Mouse (Mus musculus) layer of hippocampus, postnatal 36 days (tissue): ENCODE results near the gene Mettl13. TPM values are rescaled to one million over a fixed set of nuclear protein-coding genes. Genes with fewer than 3 reads are reported as not detected.

Source experiments
- DNase-seq, 2 experiments: peaks; one replicate each; pipeline ENCODE4 v3.0.0; 2022
- total RNA-seq, 2 experiments: library from RNA; stranded (reverse); gene quantifications; 2 replicates each; pipeline ENCODE4 v1.2.3; 2021

Gene Mettl13
- total RNA-seq = 10 to 100 TPM; 10.4 to 11.1 TPM

- DNase-seq = peak; percentile 86 to 87
Measured at GRCm38 (mm10) chr1:162548016-162548916, at the start of gene Mettl13. Mettl13 (minus strand) TSS chr1:162548551.

GRCm38 (mm10) chr1:162597379-162598102 is 49.2 kb upstream of the Mettl13 start:
- no peak for DNase-seq

DNA sequence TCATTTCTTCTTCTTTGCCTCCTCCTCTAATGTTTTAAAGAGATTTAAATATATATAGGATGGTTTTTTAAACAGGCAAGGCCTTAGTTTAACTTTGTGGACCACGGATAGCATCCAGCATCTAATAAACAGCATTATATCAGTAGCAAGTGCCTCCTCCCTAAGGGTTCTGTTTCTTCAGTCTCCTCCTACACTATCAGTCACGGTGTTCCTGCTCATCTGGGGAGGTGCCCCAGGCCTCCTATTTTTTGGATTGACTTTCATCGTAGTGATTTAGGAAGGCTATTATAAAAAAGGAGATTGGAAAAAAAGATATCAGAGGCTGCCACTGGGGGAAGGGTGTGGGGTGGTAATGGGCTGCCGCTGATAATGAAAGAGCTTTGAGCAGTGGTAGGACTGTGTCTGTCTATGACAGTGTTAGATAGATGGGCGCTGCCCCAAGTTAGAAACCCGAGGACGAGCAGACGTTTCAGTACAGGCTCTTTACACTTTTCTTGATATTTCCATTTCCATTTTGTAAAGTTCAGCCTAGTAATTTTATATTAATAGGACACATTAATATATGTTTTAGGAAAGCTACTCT is 42.2 kb upstream of the Mettl13 start:
- DNase-seq = no peak

DNA sequence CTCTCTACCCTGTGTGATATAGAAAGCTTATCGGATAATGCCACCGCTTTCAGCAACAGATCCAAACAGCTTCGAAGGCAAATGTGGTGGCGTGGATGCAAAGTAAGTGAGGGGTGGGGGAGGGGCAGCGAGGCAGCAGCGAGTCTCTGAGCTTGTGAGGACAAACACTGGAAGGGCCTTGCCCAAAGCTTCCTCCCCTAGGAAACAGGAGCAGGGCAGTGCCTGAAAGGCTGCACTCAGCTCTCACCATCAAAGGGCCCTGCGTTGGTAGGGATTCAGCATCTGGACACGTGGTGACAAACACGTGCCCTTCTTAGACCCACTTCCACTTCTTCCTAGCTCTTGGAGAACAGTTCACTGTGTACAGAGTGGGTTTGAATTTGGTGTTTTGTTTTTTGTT is 41.1 kb upstream of the Mettl13 start:
- DNase-seq = no peak

DNA sequence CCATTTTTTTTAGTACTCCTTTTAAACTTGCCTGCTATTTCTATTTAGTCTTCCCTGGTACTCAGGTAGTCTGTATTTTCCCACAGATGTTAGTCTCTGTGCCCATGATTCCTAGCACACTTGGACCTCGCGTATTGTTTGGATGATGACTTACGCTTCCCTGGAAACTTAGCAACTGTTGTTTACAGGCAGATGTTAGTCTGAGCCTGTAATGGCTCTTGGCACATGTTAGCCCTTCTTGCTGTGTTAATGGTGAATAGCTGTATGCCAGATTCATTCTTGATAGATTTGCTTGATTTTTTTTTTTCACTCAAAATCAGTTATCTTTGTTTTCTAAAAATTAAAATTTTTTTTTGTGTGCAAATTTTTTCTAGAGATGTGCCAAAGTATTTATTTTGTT is 40.3 kb upstream of the Mettl13 start:
- no peak for DNase-seq

GRCm38 (mm10) chr1:162586282-162586681 is 37.9 kb upstream of the Mettl13 start:
- no peak for DNase-seq

DNA sequence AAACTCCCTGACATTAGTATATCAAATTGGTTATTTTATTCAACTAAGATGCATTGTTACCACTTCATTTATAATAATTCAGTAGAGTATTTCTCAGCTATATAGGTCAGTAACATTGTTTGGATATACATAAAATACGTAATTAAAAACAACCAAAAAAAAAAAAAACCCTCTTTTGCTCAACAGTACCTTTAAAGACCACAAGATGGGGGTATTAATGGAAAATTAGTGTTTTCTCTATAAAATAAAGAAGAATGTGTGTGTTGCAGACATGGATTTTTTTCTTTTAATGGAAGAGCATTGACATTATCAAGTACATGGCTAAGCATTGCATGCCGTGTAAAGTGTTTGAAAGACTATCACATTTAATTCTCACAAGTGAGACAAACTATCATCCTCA is 34.5 kb upstream of the Mettl13 start:
- DNase-seq = no peak

- DNase-seq = no peak
Measured at GRCm38 (mm10) chr1:162575098-162575497, 26.7 kb upstream of the Mettl13 start.

- DNase-seq = peak; percentile 56 to 59
Measured at GRCm38 (mm10) chr1:162570931-162571601, 22.7 kb upstream of the Mettl13 start.

DNA sequence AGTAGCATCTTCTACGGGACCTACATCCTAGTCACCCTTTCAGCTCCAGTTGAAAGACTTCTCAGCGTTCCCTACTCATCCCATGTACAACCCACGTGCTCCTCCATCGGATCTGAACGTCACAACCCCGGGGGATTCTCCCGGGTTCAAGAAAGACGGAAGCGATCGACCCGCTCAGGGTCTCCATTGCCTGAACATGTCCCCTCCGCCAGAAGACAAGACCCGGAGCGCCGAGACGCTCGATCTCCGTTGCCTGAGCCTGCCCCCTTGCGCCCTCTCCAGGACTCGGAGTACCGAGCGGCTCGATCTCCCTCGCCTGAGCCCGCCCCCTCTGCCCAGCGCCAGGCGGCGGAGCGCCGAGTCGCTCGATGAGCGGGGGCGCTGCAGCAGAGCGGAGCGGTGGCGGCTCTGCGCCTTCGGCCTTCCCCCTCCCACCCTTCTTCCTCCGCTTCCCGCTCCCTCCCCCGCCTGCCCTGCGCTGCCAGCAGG is 22.0 kb upstream of the Mettl13 start, which contains the start of gene Vamp4:
Gene Vamp4 (plus strand): TSS at position 256 of the 489 bp plus-strand sequence.
- peak; percentile 93 for DNase-seq

DNA sequence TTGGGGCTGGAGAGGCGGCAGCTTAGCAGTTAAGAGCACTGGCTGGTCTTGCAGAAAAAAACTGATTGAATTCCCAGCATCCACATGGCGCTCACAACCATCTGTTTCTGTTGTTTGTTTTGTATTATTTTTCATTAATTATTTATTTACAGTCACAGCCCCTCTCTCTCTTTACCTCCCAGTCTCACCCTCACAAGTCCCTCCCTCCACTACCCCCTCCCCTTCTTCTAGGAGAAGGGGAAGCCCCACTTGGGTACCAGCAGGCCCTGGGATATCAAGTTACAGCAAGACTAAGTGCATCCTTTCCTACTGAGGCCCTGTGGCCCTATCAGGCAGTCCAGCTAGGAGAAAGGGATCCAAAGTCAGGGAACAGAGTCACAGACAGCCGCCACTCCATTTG is 19.0 kb upstream of the Mettl13 start:
- no peak for DNase-seq

- no peak for DNase-seq
Measured at GRCm38 (mm10) chr1:162564992-162565391, 16.6 kb upstream of the Mettl13 start.

GRCm38 (mm10) chr1:162563236-162563635 is 14.9 kb upstream of the Mettl13 start:
- no peak for DNase-seq

- no peak for DNase-seq
Measured at GRCm38 (mm10) chr1:162554193-162554592, 5.8 kb upstream of the Mettl13 start.

DNA sequence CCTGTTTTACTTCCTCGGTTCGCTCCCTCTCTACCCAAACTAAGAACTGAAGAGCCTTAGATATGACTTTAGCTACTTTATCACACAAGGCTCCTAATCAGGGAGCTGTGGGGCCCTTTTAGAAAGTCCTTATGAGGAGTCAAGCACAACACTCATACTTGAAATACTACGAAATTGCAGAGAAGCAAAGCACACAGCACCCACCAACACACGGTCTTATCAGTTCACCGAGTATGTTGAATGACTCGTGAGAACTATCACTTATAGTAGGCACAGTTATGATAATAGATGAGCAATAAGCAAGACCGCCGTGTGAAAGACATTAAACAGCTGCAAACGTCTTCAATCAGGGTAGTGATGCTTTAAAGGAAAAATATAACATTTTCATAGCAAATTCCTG is 4.6 kb upstream of the Mettl13 start:
- no peak for DNase-seq

GRCm38 (mm10) chr1:162549615-162550283 is 1.4 kb upstream of the Mettl13 start:
- DNase-seq = no peak

DNA sequence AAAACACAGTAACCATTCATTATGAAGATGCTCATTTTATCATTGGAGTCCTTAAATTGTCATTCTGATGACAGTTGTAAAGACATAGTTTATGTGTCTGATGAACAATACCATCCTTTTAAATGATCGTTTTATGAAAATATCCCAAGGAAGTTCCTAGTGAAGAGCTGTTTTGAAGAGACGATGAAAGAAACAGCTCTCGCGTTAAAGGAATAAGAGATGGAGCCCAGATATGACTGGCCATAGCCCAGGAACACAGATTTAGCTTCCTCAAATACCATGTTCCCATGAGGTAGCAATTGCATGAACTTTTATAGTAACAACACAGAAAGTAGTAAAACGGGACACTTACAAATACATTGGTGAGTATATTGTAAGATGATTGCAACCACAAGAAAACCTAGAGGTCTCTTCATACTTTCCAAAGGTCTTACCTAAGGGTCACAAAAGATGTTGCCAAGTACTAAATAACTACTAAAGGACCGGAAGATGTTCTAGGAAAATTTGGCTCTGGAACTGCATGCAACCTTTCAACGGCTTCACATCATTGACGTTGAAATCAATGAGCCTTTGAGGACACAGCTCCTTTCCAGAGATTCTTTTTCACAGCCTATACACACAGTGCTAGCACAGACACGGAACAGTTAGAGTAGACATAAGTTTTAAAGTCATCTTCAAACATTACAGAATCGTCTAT is 714 bp upstream of the Mettl13 start:
- no peak for DNase-seq

DNA sequence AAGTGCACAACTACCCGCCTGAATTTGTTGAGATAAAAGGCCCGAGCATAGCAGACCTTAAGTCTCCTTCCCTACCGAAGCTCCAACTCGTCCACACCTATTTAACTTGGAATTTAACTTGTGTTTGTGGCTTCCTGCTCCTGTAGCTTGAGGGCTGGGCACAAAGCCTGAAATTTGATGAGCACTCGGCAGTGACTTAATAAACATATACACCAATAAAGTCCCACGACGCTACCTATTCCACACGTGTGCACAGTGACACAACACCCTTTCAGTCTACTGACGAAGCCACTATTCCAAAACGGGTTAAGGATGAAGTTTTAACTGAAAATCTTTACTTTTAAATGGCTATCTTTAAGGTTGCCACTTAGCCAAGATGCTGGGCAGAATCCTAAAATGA is 744 bp downstream of the Mettl13 start:
- DNase-seq = no peak

DNA sequence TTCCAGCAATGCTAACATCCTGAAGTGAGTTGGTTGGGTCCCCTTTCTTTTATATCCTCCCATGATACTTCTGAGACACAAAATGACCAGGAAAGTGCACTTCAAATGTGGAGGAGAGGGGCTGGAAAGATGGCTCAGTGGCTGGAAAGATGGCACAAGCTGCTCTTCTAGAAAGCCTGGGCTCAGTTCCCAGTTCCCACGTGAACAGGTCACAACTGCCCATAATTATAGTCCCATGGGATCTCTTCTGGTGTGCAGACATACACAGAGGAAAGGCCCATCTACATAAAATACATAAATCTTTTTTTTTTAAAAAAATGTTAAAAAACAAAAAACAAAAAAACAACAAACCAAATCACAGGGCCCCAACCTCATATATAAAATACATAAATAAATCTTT is 5.1 kb downstream of the Mettl13 start:
- no peak for DNase-seq

GRCm38 (mm10) chr1:162533766-162534560 is 14.4 kb downstream of the Mettl13 start:
- no peak for DNase-seq
